Mouse (Mus musculus) kidney, embryonic 15.5 days (tissue): ENCODE results near the gene Fbxl20. TPM values are rescaled to one million over a fixed set of nuclear protein-coding genes. Genes with fewer than 3 reads are reported as not detected.

Experiments used
- ATAC-seq: fragments of 200-750 bp; cut with Nextera tagmentation; replicated peaks from 2 replicates; pipeline ENCODE4 v1.8.0; 2017; ENCODE audit warnings: moderate TSS enrichment; ENCODE audit not compliant: low FRiP score
- H3K27ac ChIP-seq: fragments of 300-500 bp; sonication (generic); 2 replicates; pipeline ENCODE4 v1.5.1; 2015; ENCODE audit warnings: mild to moderate bottlenecking, inconsistent platforms
- H3K27me3 ChIP-seq: fragments of 300-500 bp; sonication (generic); 2 replicates; pipeline ENCODE4 v1.6.1; 2015; ENCODE audit warnings: inconsistent platforms
- H3K36me3 ChIP-seq: fragments of 300-500 bp; sonication (generic); 2 replicates; pipeline ENCODE4 v1.6.1; 2015; ENCODE audit warnings: inconsistent platforms
- H3K4me1 ChIP-seq: fragments of 300-500 bp; sonication (generic); 2 replicates; pipeline ENCODE4 v1.6.1; 2015; ENCODE audit warnings: inconsistent platforms
- H3K4me2 ChIP-seq: fragments of 300-500 bp; sonication (generic); 2 replicates; pipeline ENCODE4 v1.6.1; 2015; ENCODE audit warnings: moderate library complexity, mild to moderate bottlenecking, inconsistent platforms
- H3K4me3 ChIP-seq: fragments of 300-500 bp; sonication (generic); replicated peaks from 2 replicates; pipeline ENCODE4 v1.5.1; 2015; ENCODE audit warnings: mild to moderate bottlenecking, inconsistent platforms
- H3K9ac ChIP-seq: fragments of 300-500 bp; sonication (generic); 2 replicates; pipeline ENCODE4 v1.6.1; 2015; ENCODE audit warnings: mild to moderate bottlenecking, inconsistent platforms
- H3K9me3 ChIP-seq: fragments of 300-500 bp; sonication (generic); replicated peaks from 2 replicates; pipeline ENCODE4 v1.6.1; 2016; ENCODE audit warnings: inconsistent platforms
- WGBS: fragments of 180-500 bp; shearing (Covaris S2); methylation state at CpG from one replicate; pipeline ENCODE4 v1.1.7; 2015; ENCODE audit warnings: mixed read lengths; 5-methylcytosine and 5-hydroxymethylcytosine counted together
- polyA plus RNA-seq: library from polyadenylated mRNA; unstranded; fragments of >200 nt; fragmentation: Nextera tagmentation; extraction: Ambion mirVana; gene quantifications from 2 replicates; pipeline ENCODE4 v1.2.1, GENCODE M21; 2015

Fbxl20 gene
- polyA plus RNA-seq, 1 experiment from 2014 or later, result 20.3 TPM

DNA sequence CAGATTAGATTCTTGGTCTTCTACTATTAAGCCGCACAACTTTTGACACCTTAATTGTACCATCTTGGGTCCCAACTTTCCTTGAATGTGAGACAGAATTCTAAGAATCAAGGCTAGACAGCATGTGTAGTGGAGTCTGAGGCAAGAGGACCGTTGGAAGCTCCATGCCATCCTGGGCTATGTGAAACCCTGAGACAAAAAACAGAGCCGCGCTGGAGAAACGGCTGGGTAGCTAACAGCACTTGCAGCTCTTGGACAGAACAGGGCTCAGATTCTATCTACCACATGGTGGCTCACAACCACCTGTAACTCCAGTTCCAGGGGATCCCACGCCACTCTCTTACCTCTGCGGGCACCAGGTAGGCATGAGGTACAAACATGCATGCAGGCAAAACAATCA lies 4.3 kb downstream of the Fbxl20 start:
- H3K4me2 ChIP-seq, result no peak overlapping the region
- no peaks in the 10 kb centered on the region for H3K27me3 ChIP-seq
- WGBS, result 83% methylated on average over 7 of the region's 7 CpGs
- H3K9ac ChIP-seq, result no peak overlapping the region
- H3K9me3 ChIP-seq, result no peaks in the 10 kb centered on the region
- no peak for ATAC-seq
- no peak overlapping the region for H3K4me3 ChIP-seq
- H3K4me1 ChIP-seq, result peaks cover 14% of the 10 kb centered on the region
- H3K27ac ChIP-seq, result no peak overlapping the region
- no peaks in the 10 kb centered on the region for H3K36me3 ChIP-seq

DNA sequence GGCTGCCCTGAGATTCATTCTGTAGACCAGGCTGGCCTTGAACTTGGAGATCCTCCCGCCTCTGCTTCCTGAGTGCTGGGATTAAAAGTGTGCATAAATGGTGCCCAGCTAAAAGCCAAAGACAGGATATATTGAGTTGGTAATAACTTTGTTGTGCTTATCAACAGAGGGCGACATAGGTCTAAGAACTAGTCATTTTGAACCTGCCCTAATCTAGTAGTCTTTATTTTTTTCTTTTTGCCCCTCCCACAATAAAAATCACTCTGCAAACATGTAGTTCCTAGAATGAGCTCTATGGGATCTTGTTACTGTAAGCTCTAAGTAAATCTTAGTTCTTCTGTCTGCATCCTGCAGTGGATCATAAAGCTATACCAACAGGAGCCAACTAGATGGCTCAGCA lies 7.7 kb downstream of the Fbxl20 start:
- peaks cover 4% of the 10 kb centered on the region for H3K4me1 ChIP-seq
- no peaks in the 10 kb centered on the region for H3K36me3 ChIP-seq
- H3K27ac ChIP-seq, result no peak overlapping the region
- H3K27me3 ChIP-seq, result no peaks in the 10 kb centered on the region
- H3K4me2 ChIP-seq, result no peak overlapping the region
- whole genome bisulfite sequencing, result 96% methylated on average over 2 of the region's 2 CpGs
- no peak overlapping the region for H3K9ac ChIP-seq
- H3K4me3 ChIP-seq, result no peak overlapping the region
- H3K9me3 ChIP-seq, result no peaks in the 10 kb centered on the region
- no peak for ATAC-seq

DNA sequence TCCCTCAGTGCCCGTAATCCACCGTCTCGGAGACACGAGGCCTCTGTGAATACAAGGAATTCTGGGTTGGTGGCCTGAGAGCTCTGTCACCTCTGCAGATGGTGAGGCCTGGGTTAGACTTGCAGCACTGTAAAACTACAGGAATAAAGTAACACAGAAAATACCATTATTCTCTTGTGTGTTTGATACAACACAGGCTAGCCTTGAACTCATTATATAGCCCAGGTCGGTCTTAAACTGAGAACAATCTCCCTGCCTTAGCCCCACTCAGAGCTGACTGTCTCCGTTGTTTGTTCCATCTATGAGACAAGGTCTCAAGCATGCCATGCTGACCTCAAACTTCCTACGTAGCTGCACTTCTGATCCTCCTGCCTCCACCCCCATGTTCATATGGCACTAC lies 11.3 kb downstream of the Fbxl20 start:
- Histone ChIP-seq H3K27me3 (no peaks in the 10 kb centered on the region), H3K27ac (no peak overlapping the region), H3K9me3 (no peaks in the 10 kb centered on the region), H3K4me2 (no peak overlapping the region), H3K4me1 (no peaks in the 10 kb centered on the region), H3K4me3 (no peak overlapping the region), H3K36me3 (peaks cover 8% of the 10 kb centered on the region; the same call in 1 of the 2 replicates), H3K9ac (no peak overlapping the region)
- ATAC-seq, result no peak
- WGBS, result 68% methylated on average over 7 of the region's 7 CpGs

DNA sequence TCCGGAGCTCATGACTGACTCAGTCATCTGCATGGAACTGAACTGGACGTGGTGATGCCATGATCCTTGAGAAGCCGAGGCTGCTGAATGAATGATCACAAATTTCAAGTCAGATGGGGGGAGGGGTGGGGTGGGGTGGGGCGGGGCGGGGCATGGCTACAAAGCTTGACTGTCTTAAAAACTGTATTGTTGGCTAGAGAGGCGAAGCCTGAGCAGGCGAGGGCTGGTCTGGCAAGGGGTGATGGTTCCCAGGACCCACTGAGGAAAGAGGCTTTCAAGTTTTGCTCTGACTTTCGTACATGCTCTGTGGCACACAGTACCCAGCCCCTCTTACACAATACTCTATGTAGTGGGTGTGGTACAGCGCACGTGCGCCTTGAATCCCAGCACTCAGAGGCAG lies 12.4 kb downstream of the Fbxl20 start:
- Histone ChIP-seq H3K4me3 (no peak overlapping the region), H3K9ac (no peak overlapping the region), H3K4me1 (no peaks in the 10 kb centered on the region), H3K4me2 (no peak overlapping the region), H3K27me3 (no peaks in the 10 kb centered on the region), H3K9me3 (no peaks in the 10 kb centered on the region), H3K36me3 (peaks cover 8% of the 10 kb centered on the region; the same call in 1 of the 2 replicates), H3K27ac (no peak overlapping the region)
- 93% methylated on average over 11 of the region's 11 CpGs for WGBS
- ATAC-seq, result no peak

DNA sequence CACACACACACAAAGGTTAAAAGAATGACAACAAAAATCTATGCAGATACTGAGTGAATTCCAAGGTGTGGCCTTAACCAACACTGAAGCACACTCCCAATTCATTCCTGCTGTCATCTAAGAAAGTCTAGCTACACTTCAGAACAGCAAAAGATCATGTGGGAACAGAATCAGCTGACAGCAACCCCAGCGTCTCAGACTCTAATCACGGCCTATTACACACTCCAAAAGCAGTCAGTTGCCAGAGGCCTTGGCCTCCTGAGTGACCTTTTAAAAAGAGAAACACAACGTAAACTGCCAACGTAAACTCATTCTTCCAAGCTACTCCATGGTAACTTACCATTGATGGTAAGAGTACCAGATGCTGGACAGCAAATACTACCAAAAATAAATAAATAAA lies 15.3 kb downstream of the Fbxl20 start:
- Histone ChIP-seq H3K4me3 (no peak overlapping the region), H3K36me3 (peaks cover 8% of the 10 kb centered on the region; the same call in 1 of the 2 replicates), H3K4me2 (no peak overlapping the region), H3K27ac (no peak overlapping the region), H3K27me3 (no peaks in the 10 kb centered on the region), H3K9ac (no peak overlapping the region), H3K9me3 (no peaks in the 10 kb centered on the region), H3K4me1 (no peaks in the 10 kb centered on the region)
- no peak for ATAC-seq
- 60% methylated on average over 4 of the region's 4 CpGs for WGBS

DNA sequence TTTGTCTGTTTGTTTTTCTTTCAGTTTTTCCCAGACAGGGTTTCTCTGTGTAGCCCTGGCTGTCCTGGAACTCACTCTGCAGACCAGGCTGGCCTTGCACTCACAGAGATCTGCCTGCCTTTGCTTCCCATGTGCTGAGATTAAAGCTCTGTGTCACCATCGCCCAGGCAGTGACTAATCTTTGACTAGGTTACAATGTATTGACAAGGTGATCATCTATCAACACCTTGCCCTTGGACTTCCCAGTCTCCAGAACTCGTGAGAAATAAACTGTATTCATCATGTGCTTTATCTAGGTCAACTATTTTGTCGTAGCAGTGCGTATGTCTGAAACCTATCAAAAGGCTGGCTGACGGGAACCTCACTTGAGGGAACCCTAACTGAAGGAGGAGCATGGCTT lies 26.8 kb downstream of the Fbxl20 start:
- Histone ChIP-seq H3K27ac (no peak overlapping the region), H3K4me3 (no peak overlapping the region), H3K9me3 (no peaks in the 10 kb centered on the region), H3K36me3 (peaks cover 45% of the 10 kb centered on the region), H3K4me1 (no peaks in the 10 kb centered on the region), H3K9ac (no peak overlapping the region), H3K4me2 (no peak overlapping the region), H3K27me3 (no peaks in the 10 kb centered on the region)
- WGBS, result 93% methylated on average over 5 of the region's 5 CpGs
- ATAC-seq, result no peak

DNA sequence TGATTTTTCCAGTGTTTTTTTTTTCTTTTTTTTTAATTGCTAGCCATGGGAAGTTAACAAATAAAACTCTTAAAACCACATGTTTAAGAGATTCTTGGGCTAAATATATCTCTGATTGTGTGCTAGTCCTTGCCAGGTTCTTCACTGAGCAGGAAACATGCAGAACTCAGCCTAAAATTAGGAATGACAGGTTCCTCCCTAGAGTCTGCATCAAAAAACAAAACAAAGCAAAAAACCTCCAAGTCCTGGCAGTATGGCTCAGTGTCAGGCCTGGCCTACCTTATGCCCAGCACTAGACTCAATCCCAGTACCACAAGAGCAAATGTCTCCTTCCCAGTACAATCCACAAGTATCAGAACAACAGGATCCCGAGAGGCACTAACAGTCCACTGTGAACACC lies 35.8 kb downstream of the Fbxl20 start:
- Histone ChIP-seq H3K4me3 (no peak overlapping the region), H3K9me3 (no peaks in the 10 kb centered on the region), H3K27ac (no peak overlapping the region), H3K27me3 (no peaks in the 10 kb centered on the region), H3K4me1 (no peaks in the 10 kb centered on the region), H3K9ac (no peak overlapping the region), H3K4me2 (no peak overlapping the region), H3K36me3 (peaks cover 52% of the 10 kb centered on the region)
- ATAC-seq, result no peak
- 96% methylated on average over 1 of the region's 1 CpGs for WGBS

DNA sequence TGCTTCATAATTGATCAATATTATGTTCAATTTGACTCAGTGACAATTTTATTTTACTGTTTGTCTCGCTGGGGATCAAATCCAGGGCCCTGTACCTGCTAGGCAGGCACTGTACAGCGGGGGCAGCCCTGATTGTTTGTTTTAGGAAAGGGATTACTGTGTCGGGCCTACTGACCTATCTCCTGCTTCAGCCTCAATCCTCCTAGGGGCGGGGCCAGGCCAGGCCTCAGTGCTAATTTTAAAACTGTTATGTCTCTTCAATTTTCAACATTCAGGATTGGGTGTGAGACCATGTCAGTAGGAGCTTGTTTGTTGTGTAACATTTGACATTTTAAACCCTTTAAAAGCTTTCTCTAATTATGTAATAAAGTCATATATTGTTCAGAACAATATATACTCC lies 36.7 kb downstream of the Fbxl20 start:
- H3K4me3 ChIP-seq, result no peak overlapping the region
- no peak overlapping the region for H3K9ac ChIP-seq
- no peak overlapping the region for H3K27ac ChIP-seq
- no peak for ATAC-seq
- no peaks in the 10 kb centered on the region for H3K4me1 ChIP-seq
- no peaks in the 10 kb centered on the region for H3K27me3 ChIP-seq
- peaks cover 57% of the 10 kb centered on the region for H3K36me3 ChIP-seq
- no peaks in the 10 kb centered on the region for H3K9me3 ChIP-seq
- H3K4me2 ChIP-seq, result no peak overlapping the region
- 68% methylated on average over 4 of the region's 4 CpGs for WGBS

DNA sequence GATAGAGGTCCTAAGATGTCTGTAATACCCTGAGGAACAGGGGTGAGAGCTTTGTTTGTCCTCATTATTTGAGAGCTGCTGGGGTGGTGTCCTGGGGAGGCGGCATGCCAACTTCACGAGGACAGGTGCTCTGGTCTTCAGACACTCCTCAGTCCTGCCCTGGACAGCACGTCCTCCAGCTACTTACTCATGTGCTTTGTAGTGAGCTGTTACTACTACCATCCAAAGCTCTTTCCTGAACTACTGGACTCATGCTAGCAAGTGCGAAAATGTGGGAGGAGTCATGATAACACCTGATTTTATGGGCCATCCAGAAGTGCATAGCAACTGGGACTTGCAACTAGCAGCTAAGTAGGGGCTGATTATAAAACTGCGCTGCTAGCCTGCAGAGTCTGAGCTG lies 40.5 kb downstream of the Fbxl20 start:
- Histone ChIP-seq H3K4me1 (no peaks in the 10 kb centered on the region), H3K27me3 (no peaks in the 10 kb centered on the region), H3K27ac (no peak overlapping the region), H3K4me3 (no peak overlapping the region), H3K36me3 (peaks cover 85% of the 10 kb centered on the region), H3K9ac (no peak overlapping the region), H3K4me2 (no peak overlapping the region), H3K9me3 (no peaks in the 10 kb centered on the region)
- no peak for ATAC-seq
- 76% methylated on average over 5 of the region's 5 CpGs for WGBS

DNA sequence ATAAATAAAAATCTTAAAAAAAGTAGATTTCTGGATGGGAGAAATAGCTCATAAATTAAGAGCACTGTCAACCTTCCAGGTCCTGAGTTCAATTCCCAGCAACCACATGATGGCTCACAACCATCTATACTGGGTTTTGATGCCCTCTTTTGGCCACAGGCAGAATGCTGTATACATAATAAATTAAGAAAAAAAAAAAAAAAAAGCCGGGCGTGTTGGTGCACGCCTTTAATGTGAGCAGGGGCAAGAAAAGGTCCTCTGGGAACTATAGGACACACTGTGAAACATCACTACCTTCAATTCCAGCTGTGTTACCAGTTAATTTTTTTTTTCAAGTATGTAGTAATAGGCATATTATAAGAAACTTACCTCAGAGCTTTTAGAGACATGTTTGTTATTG lies 48.9 kb downstream of the Fbxl20 start:
- WGBS, result 97% methylated on average over 3 of the region's 3 CpGs
- no peak for ATAC-seq

DNA sequence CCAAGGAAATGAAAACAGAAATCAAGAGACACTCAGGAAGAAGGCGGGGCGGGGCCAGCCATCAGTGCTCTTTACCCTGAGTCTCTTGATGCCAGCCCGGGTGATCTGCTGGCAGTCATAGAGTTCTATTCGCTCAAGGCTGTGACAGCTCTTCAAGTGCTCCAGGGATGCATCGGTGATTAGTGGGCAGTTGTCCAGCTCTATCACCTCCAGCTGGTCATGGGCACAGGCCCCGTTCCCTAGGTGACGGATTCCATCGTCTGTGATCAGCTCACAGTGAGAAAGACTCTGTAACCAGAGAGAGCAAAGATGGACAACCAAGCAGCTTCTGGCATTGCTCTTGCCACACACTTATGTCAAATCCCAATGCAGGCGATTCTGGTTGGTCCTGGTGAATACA lies 59.6 kb downstream of the Fbxl20 start:
- whole genome bisulfite sequencing, result 95% methylated on average over 9 of the region's 9 CpGs
- Histone ChIP-seq H3K4me3 (no peak overlapping the region), H3K27me3 (no peaks in the 10 kb centered on the region), H3K4me1 (0 out of 2 replicates have a peak, but pooled peaks cover 4% of the 10 kb centered on the region), H3K9me3 (no peaks in the 10 kb centered on the region), H3K4me2 (no peak overlapping the region), H3K36me3 (peaks cover 74% of the 10 kb centered on the region), H3K9ac (no peak overlapping the region), H3K27ac (no peak overlapping the region)
- no peak for ATAC-seq

More for the DNA sequence above, 48.9 kb downstream of the Fbxl20 start:
- Histone ChIP-seq H3K36me3 (peaks cover 94% of the 10 kb centered on the region), H3K9me3 (no peaks in the 10 kb centered on the region), H3K9ac (no peak overlapping the region), H3K4me3 (no peak overlapping the region), H3K4me1 (no peaks in the 10 kb centered on the region), H3K27me3 (no peaks in the 10 kb centered on the region), H3K27ac (no peak overlapping the region), H3K4me2 (no peak overlapping the region)

DNA sequence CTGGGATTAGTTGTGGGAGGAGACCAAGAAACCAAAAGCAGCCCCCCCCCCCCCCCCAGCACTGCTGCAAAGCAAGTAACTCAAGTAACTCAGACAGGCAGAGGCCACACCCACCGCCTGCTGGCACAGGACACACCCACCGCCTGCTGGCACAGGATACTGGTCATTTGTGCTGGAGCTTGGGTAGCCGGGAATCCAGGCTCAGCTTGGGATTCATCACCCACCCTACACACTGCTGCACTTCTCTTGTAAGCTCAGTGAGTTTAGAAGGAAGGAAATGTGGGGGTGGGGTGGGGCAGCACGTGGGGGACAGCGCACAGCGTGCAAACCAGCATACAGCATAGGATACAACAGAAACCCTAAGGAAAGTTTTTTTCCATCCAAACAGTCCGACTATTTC lies 62.0 kb downstream of the Fbxl20 start:
- Histone ChIP-seq H3K9ac (no peak overlapping the region), H3K4me2 (no peak overlapping the region), H3K36me3 (peaks cover 69% of the 10 kb centered on the region), H3K27me3 (no peaks in the 10 kb centered on the region), H3K4me1 (0 out of 2 replicates have a peak, but pooled peaks cover 4% of the 10 kb centered on the region), H3K9me3 (no peaks in the 10 kb centered on the region), H3K4me3 (no peak overlapping the region), H3K27ac (no peak overlapping the region)
- WGBS, result 46% methylated on average over 7 of the region's 7 CpGs
- ATAC-seq, result 0 out of 2 replicates have a peak, but pooled peaks have one; percentile 49

DNA sequence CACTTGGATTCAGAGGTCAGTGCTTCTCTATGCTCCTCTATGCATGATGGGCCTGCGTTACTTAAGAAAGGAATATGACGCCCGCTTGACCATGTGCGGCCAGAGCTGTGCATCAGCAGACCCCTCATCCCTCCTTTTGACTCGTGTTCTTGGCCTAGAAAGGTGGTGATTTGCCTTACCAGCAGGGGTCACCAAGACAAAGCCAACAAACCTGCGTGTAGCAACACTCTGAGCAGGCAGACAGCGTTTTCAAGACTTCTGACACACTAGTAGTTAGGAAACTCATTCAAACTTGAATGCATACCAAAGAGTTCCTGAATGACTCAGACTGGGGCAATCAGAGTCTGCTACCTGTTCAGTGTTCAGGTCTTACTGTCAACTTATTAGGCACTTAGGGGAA lies 63.6 kb downstream of the Fbxl20 start:
- H3K27ac ChIP-seq, result no peak overlapping the region
- H3K27me3 ChIP-seq, result no peaks in the 10 kb centered on the region
- H3K9ac ChIP-seq, result no peak overlapping the region
- peaks cover 52% of the 10 kb centered on the region for H3K36me3 ChIP-seq
- H3K4me1 ChIP-seq, result 0 out of 2 replicates have a peak, but pooled peaks cover 4% of the 10 kb centered on the region
- no peaks in the 10 kb centered on the region for H3K9me3 ChIP-seq
- no peak overlapping the region for H3K4me3 ChIP-seq
- no peak overlapping the region for H3K4me2 ChIP-seq
- ATAC-seq, result no peak
- WGBS, result 74% methylated on average over 7 of the region's 7 CpGs
